Mouse (Mus musculus) heart, postnatal 0 days (tissue): ENCODE measurements around the gene Zcwpw1.

Experiments
- CTCF ChIP-seq: IDR thresholded peaks from 2 replicates; pipeline ENCODE4 v1.5.1; 2016; ENCODE audit warnings: antibody characterized with exemption, control low read depth, low read depth
- EP300 ChIP-seq: IDR thresholded peaks from 2 replicates; pipeline ENCODE4 v1.6.1; 2016; ENCODE audit warnings: antibody characterized with exemption, low read depth

- TF ChIP-seq CTCF, result no peak
- no peak for TF ChIP-seq EP300
These were observed 9.0 kb downstream of the Zcwpw1 start for GRCm38 (mm10) chr5:137796606-137797005.
